Mouse (Mus musculus): ENCODE results near the gene Nemp2. TPM values are rescaled to one million over a fixed set of nuclear protein-coding genes. Genes with fewer than 3 reads are reported as not detected.
"Not testable (repeated sequence)": the region's sequence is repeated elsewhere in the genome, so short reads cannot be mapped to it uniquely, and the experiment has no call there.

Gene Nemp2
- total RNA-seq, 2 experiments from 2014 or later = 4.7 to 5.1 TPM

DNA sequence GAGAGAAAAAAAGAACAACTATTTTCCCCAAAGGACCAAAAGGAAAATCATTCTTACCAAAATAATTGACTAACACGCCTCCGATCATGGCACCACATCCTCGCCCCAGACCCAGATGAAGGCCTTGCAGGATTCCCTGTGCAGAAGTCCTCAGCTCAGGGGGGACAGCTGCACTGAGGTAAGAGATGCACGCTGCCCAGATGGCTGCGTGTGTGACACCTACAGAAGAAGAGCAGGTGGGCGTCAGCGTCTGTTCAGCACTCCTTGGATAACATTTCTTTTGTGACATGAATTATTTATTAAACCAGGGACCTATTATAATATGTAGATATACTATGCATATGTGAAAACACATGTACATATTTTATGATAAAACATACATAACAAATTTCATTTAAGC is 32.7 kb downstream of the Nemp2 start:
- Histone ChIP-seq H3K27ac (peak overlapping the region; percentile 36), H3K4me3 (no peak overlapping the region)
- no peak for TF ChIP-seq CTCF (conservative IDR thresholded peaks at IDR 0.05)
- DNase-seq (ENCODE audit: low spot score in 2 of 2) = peak; percentile 50 to 60

DNA sequence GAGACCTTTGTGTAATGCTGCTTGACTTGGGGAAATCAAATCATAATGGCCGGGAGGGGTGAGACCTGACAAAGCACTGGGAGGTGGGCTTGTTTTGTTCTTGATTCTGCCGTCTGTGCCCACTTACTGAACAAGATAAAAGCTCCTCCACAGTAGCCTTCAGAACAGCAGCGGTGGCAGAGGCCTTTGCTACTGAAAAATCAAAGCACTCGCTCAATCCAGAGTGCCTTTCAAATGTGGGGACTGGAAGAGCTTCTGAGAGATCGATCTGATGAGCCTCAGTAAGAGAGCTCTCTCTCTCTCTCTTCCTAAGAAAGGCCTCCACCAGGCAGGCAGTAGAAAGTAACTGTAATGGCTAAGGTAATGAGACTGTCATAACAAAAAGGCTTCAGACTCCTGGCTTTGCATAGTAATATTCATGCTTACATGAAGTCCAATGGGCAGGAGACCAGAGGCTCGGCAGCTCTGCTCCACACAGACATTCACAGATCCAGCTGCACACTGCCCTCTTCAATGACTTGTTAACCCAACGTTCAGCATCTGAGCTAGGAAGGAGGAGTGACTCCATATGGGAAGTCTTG is 38.3 kb downstream of the Nemp2 start:
- Histone ChIP-seq H3K4me3 (no peak overlapping the region), H3K27ac (peak overlapping the region; percentile 32; the same call in 1 of the 2 replicates)
- DNase-seq (ENCODE audit: low spot score in 2 of 2) = no peak
- no peak for TF ChIP-seq CTCF (conservative IDR thresholded peaks at IDR 0.05)

DNA sequence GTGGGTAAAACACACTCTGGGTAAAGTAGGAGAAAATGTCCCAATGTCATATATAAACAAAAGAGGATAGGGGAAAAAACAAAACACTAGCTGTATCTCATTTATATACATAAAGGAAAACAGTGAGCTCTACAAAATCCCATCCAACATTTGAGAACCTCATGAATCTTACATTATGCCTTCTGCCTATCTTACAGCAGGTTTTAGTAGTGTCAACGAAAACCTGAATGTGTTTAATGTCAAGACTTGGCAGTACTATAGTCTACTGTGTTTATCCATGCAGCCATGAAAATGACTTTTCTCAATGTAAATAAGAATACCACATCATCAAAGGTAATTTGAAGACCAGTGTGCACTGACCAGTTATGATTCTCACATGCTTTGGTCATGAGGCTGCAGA is 39.4 kb downstream of the Nemp2 start:
- no peak overlapping the region for H3K4me3 ChIP-seq
- TF ChIP-seq CTCF (conservative IDR thresholded peaks at IDR 0.05) = no peak
- no peak overlapping the region for H3K27ac ChIP-seq
- DNase-seq (ENCODE audit: low spot score in 2 of 2) = no peak

DNA sequence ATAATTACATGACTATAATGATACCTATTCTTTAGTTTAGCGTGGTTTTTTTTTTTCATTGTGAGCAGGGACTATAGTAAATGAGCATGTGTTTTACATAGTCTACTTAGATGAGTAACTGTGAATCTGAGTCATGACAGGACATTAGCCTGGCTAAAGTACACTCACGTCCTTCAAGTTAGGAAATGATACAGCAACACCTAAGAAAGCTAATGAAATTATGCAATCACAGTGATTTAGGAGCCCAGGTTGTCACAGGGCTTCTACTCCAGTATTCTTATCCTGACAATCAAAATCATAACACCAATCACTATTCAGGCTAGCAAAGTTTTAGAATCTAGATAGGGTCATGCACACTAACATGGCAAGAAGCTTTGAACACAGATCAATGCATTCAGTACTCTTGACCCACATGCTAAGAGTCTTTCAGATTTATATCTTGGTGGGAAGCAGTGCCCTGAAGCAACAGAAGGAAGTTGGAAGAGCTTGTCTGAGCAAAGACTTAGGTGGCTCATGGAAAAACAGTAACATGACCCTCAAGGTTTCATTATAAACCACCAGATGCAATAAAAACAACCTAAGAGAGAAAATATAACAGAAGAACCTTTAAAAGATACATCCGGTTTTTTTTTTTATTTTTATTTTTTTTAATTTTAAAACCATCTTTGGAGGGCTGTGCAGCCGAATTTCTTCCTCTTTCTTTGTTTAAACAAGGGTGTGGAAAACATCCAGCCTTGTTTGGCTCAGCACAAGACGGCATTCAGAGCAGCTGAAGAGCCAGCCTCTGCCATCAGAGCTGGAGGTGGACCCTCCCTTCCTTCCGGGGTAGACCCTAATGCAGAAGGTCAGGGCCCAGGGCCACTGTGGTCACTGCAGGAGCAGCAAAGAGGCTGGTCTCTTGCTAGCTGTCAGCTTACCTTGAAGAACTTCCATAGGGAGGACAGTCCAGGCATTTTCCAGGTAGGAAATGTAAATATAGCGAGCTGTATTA is 45.4 kb downstream of the Nemp2 start:
- peak overlapping the region; percentile 24; the same call in 1 of the 2 replicates for H3K27ac ChIP-seq
- no peak for TF ChIP-seq CTCF (conservative IDR thresholded peaks at IDR 0.05)
- DNase-seq (ENCODE audit: low spot score in 2 of 2) = no peak
- H3K4me3 ChIP-seq = no peak overlapping the region

DNA sequence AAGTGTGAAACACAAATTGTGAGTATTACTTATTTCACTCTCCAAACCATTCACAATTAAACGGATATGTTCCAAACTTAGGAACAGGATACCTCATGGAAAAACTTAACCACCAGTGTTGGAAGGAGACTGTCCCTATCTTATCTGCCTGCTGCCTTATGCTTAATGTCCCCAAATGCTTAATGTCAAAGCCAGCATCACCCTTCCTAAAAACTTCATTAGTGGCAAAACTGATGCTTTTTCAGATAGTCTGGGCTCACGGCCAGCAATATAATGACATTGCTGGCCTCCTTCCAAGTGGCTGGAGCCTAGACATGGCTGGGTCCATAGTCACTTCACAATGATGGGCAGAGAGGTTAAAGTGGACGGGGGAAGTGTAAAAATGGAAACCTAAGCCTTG is 46.1 kb downstream of the Nemp2 start:
- Histone ChIP-seq H3K27ac (peak overlapping the region; percentile 24; the same call in 1 of the 2 replicates), H3K4me3 (no peak overlapping the region)
- DNase-seq (ENCODE audit: low spot score in 2 of 2) = no peak
- TF ChIP-seq CTCF (conservative IDR thresholded peaks at IDR 0.05) = no peak

DNA sequence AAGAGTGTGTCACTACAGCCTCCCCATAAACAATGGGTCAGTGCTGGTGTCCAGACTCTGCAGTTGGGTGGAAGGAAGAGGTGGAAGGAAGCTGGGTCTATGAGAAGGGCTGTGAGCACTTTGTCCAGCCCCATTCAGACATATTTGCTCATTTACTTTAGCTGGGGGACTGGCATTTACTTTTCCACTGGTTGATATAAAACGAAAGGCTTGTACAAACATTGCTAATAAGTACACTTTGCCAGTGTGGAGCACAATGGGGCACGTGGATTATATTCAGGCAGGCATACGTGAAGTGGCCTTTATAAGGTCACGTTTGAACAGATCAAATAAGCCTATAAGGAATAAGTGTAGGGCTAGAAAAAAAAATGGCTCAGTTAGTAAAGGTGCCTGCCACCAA is 53.0 kb downstream of the Nemp2 start:
- no peak for TF ChIP-seq CTCF (conservative IDR thresholded peaks at IDR 0.05)
- H3K27ac ChIP-seq = no peak overlapping the region
- DNase-seq (ENCODE audit: low spot score in 2 of 2) = no peak

DNA sequence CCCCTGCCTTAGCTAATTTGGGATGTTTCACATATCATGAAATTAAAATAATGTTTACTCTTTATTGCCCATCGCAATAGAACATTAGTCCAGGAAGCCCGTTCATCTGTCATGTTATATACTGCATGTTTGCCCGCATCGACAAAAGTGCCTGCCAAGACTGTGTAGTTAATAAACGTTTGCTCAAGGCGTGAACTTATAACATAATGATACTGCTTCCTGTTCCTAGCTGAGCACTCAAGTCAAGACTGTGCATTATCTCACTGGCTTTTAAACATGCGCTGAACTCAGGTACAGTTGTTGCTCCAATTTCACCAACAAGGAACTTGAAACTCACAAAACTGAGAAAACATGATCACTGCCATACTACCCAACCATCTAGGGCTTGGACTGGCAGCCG is 57.1 kb downstream of the Nemp2 start:
- DNase-seq (ENCODE audit: low spot score in 2 of 2) = no peak
- TF ChIP-seq CTCF (conservative IDR thresholded peaks at IDR 0.05) = no peak
- no peak overlapping the region for H3K27ac ChIP-seq
- H3K4me3 ChIP-seq = no peak overlapping the region

More for the DNA sequence above, 53.0 kb downstream of the Nemp2 start:
- no peak overlapping the region for H3K4me3 ChIP-seq

DNA sequence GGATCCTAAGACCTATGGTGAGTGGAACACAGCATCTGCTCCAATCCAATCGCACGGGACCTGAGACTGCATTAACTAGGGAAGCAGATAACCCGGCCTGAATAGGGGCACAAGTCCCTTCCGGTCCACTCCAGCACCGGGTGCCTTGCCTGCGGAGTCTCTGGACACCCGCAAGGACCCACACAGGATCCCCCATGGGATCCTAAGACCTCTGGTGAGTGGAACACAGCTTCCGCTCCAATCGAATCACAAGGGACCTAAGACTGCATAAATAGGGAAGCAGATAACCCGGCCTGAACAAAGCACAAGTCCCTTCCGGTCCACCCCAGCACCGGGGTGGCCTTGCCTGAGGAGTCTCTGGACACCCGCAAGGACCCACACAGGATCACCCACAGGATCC is 64.0 kb downstream of the Nemp2 start:
- H3K4me3 ChIP-seq; H3K27ac ChIP-seq; DNase-seq (ENCODE audit: low spot score in 2 of 2): not testable (repeated sequence)

Other genes starting within 250 kb of the Nemp2 start
- 10 to 100 TPM; 31.0 to 32.2 TPM for gene Nab1, start 130.0 kb upstream of the Nemp2 start, total RNA-seq (2021)
- 10 to 100 TPM; 76.7 to 79.9 TPM for gene Mfsd6, start 96.8 kb downstream of the Nemp2 start, total RNA-seq (2021)
- gene Inpp1, start 187.0 kb downstream of the Nemp2 start, total RNA-seq (2021) = 10 to 100 TPM; 37.9 to 39.0 TPM
- gene Hibch, start 214.2 kb downstream of the Nemp2 start, total RNA-seq (2021) = 10 to 100 TPM; 17.4 to 18.0 TPM

All from layer of hippocampus, adult 2 months (tissue).